Mouse (Mus musculus) hindbrain, postnatal 0 days (tissue): ENCODE measurements at regions not wholly inside any gene's neighbourhood (a gene's known extent, or its start where the extent isn't known, plus 50 kb on each side); places are given as distances from the start of the nearest gene placed in this dataset.
A peak's percentile ranks its signal among the peaks of the same experiment; 100 is the strongest.

Source experiments
- ATAC-seq: fragments of 200-750 bp; cut with Nextera tagmentation; 2 replicates; pipeline ENCODE4 v1.8.0; 2017; ENCODE audit warnings: mild to moderate bottlenecking, moderate TSS enrichment, moderate library complexity
- DNase-seq: peaks from one replicate; pipeline ENCODE4 v3.0.0-alpha.2; 2015; ENCODE audit warnings: low spot score
- H3K27ac ChIP-seq: fragments of 300-500 bp; sonication (generic); 2 replicates; pipeline ENCODE4 v1.5.1; 2014; ENCODE audit warnings: mild to moderate bottlenecking
- H3K27me3 ChIP-seq: fragments of 300-500 bp; sonication (generic); 2 replicates; pipeline ENCODE4 v1.6.1; 2014; ENCODE audit warnings: low read length, mixed read lengths; ENCODE audit not compliant: insufficient read depth
- H3K36me3 ChIP-seq: fragments of 300-500 bp; sonication (generic); 2 replicates; pipeline ENCODE4 v1.6.1; 2014; ENCODE audit warnings: low read length, mixed read lengths; ENCODE audit not compliant: insufficient read depth
- H3K4me1 ChIP-seq: fragments of 300-500 bp; sonication (generic); 2 replicates; pipeline ENCODE4 v1.6.1; 2014; ENCODE audit warnings: antibody characterized with exemption, low read length, mixed read lengths; ENCODE audit not compliant: insufficient read depth
- H3K4me2 ChIP-seq: fragments of 300-500 bp; sonication (generic); 2 replicates; pipeline ENCODE4 v1.6.1; 2014; ENCODE audit warnings: low read depth, mild to moderate bottlenecking, low read length, moderate library complexity, mixed read lengths
- H3K4me3 ChIP-seq: fragments of 300-500 bp; sonication (generic); 2 replicates; pipeline ENCODE4 v1.5.1; 2014; ENCODE audit warnings: low read length
- H3K9ac ChIP-seq: fragments of 300-500 bp; sonication (generic); replicated peaks from 2 replicates; pipeline ENCODE4 v1.6.1; 2014; ENCODE audit warnings: mild to moderate bottlenecking, low read length, moderate library complexity, mixed read lengths
- H3K9me3 ChIP-seq: fragments of 300-500 bp; sonication (generic); 2 replicates; pipeline ENCODE4 v1.6.1; 2016; ENCODE audit warnings: low read length, mixed read lengths
- CTCF ChIP-seq: IDR thresholded peaks from 2 replicates; pipeline ENCODE4 v1.5.1; 2016; ENCODE audit warnings: antibody characterized with exemption, control low read depth, low read depth
- WGBS: fragments of 180-500 bp; shearing (Covaris S2); extraction: QIAGEN DNeasy Blood & Tissue Kit; methylation state at CpG from one replicate; pipeline ENCODE4 v1.1.7; 2014; 5-methylcytosine and 5-hydroxymethylcytosine counted together

DNA sequence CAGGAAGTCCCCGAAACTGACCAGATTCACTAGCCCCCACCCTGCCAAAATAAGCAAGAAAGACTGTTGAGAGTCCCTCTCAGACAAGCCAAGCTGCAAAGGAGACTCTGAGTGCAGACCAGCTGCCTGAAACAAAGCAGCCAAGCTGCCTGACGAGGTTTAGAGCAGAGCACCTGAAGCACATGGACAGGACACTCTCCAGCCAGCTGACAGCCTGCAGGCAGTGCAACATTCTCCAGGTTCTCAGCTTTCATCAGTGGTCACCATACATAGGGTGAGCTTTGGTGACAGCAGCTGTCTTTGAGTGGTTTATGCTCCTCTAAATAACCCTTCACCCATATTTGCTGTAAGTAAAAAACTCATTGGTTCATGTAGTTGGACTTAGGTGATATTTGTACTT, 350.5 kb downstream of the H2al1j start:
- Histone ChIP-seq H3K4me1 (no peaks in the 10 kb centered on the region), H3K27ac (no peak overlapping the region), H3K9ac (no peak overlapping the region), H3K27me3 (no peaks in the 10 kb centered on the region), H3K4me3 (no peak overlapping the region), H3K9me3 (no peaks in the 10 kb centered on the region), H3K36me3 (no peaks in the 10 kb centered on the region), H3K4me2 (no peak overlapping the region)
- ATAC-seq (no peak), DNase-seq (no peak)
- no peak for TF ChIP-seq CTCF
- 76% methylated on average over 2 of the region's 2 CpGs for WGBS

DNA sequence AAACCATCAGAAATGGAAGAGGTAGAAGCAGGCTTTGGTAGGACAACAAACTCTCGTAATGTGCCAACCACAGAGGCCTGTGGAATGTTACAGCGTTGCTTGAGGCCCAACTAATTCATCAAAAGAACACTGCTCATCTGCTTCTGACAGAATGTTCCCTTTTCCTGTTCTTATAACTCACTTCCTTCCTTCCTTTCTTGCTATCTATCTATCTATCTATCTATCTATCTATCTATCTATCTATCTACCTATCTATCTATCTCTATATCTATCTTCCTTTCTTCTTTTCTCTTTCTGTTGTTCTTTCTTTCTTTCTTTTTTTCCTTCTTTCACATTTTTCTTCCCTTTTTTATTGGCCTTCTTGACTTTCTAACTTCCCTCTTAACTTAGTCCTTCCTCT, 353.7 kb downstream of the H2al1j start:
- ATAC-seq (no peak), DNase-seq (no peak)
- no peak overlapping the region for H3K27ac ChIP-seq
- 80% methylated on average over 2 of the region's 2 CpGs for WGBS
- no peak overlapping the region for H3K4me2 ChIP-seq
- H3K9me3 ChIP-seq, result no peaks in the 10 kb centered on the region
- H3K4me3 ChIP-seq, result no peak overlapping the region
- H3K4me1 ChIP-seq, result no peaks in the 10 kb centered on the region
- no peak overlapping the region for H3K9ac ChIP-seq
- no peak for TF ChIP-seq CTCF
- H3K27me3 ChIP-seq, result no peaks in the 10 kb centered on the region
- H3K36me3 ChIP-seq, result no peaks in the 10 kb centered on the region

DNA sequence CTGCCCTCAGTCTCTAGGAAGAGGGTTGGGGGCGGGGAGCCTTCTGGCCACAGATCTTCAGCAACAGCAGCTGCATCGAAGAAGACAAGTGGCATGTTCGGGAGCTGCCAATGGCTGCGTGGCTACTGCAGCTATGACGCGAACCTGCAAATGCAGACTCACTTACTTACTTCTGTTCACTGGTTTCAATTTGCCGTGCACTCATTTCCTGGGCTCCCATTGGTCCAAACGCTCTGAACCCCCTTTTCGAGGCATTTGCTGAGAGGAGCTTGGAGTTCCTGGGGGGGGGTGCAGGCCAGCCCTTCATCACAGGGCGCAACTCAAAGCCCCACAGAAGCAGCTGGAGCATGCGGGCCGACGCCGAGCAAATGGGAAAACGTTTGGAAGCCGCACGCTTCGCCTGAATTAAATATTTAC, 362.4 kb downstream of the H2al1j start:
- no peak overlapping the region for H3K27ac ChIP-seq
- ATAC-seq, result 0 out of 2 replicates have a peak, but pooled peaks have one; percentile 24
- WGBS, result 54% methylated on average over 18 of the region's 18 CpGs
- no peak overlapping the region for H3K4me2 ChIP-seq
- no peaks in the 10 kb centered on the region for H3K27me3 ChIP-seq
- H3K36me3 ChIP-seq, result no peaks in the 10 kb centered on the region
- no peaks in the 10 kb centered on the region for H3K9me3 ChIP-seq
- DNase-seq, result no peak
- H3K4me1 ChIP-seq, result no peaks in the 10 kb centered on the region
- H3K4me3 ChIP-seq, result no peak overlapping the region
- no peak for TF ChIP-seq CTCF
- H3K9ac ChIP-seq, result no peak overlapping the region

DNA sequence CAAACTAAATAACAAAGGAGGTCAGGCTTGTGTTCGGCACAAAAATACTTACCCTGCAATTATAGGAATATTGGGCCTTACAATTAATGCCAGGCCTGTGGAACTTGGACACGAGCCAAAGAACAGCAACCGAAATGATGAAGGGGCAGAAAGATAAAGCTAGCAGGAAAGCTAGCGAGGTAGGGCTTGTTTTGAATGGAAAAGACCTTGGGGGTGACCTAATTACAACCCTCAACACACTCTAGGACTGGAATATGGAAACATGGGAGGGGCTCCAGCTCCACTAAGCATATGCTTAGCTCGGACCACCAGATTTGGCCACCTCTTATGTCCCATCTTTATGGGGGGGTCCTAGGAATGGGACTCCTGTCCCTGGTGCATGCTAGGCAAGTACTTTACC, 362.8 kb downstream of the H2al1j start:
- WGBS, result 49% methylated on average over 5 of the region's 5 CpGs
- Histone ChIP-seq H3K9ac (no peak overlapping the region), H3K4me3 (no peak overlapping the region), H3K27me3 (no peaks in the 10 kb centered on the region), H3K4me1 (no peaks in the 10 kb centered on the region), H3K27ac (no peak overlapping the region), H3K9me3 (no peaks in the 10 kb centered on the region), H3K36me3 (no peaks in the 10 kb centered on the region), H3K4me2 (no peak overlapping the region)
- TF ChIP-seq CTCF, result no peak
- ATAC-seq (no peak), DNase-seq (peak; percentile 12)

DNA sequence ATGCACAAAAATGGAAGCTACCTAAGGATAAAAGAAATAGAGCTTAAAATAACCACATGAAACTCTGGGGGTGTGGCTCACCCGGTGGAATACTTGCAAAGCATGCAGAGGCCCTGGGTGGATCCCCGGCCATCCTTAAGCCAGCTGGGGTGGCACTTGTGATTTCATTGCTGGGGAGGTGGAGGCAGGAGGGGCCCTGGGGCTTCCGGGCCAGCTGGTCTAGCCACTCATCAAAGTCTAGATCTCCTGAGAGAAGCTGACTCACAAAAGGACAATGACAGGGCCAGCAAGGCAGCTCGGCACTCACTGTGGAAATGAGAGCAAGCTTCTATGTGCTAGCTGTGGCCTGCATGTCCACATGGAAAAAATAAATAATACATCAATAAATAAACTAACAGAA, 363.4 kb downstream of the H2al1j start:
- H3K36me3 ChIP-seq, result no peaks in the 10 kb centered on the region
- H3K9me3 ChIP-seq, result no peaks in the 10 kb centered on the region
- no peak overlapping the region for H3K4me2 ChIP-seq
- no peaks in the 10 kb centered on the region for H3K4me1 ChIP-seq
- ATAC-seq (no peak), DNase-seq (no peak)
- no peak overlapping the region for H3K9ac ChIP-seq
- no peak for TF ChIP-seq CTCF
- H3K4me3 ChIP-seq, result no peak overlapping the region
- no peaks in the 10 kb centered on the region for H3K27me3 ChIP-seq
- WGBS, result 64% methylated on average over 4 of the region's 4 CpGs
- H3K27ac ChIP-seq, result no peak overlapping the region

DNA sequence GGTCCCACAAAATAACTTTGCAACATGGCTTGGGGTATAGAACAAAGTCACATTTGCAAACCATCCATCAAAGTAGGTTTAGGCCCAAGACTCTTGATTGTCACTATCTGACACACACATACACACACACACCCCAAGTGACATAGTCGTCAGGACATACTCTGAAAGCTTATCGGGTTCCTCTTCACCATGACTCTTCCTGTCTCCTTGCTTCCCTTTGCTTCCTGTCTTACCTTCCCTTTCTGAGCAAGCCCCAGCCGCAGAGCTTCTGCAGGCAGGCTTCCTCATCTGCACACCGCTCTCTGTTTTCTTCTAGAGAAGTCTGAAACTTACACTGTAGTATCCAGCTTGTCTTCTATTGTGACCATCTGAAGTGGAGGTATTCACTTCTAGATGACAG, 368.9 kb downstream of the H2al1j start:
- ATAC-seq (no peak), DNase-seq (no peak)
- TF ChIP-seq CTCF, result no peak
- WGBS, result 92% methylated on average over 4 of the region's 4 CpGs
- Histone ChIP-seq H3K4me2 (no peak overlapping the region), H3K4me1 (no peaks in the 10 kb centered on the region), H3K4me3 (no peak overlapping the region), H3K27me3 (no peaks in the 10 kb centered on the region), H3K36me3 (no peaks in the 10 kb centered on the region), H3K9me3 (no peaks in the 10 kb centered on the region), H3K27ac (no peak overlapping the region), H3K9ac (no peak overlapping the region)

DNA sequence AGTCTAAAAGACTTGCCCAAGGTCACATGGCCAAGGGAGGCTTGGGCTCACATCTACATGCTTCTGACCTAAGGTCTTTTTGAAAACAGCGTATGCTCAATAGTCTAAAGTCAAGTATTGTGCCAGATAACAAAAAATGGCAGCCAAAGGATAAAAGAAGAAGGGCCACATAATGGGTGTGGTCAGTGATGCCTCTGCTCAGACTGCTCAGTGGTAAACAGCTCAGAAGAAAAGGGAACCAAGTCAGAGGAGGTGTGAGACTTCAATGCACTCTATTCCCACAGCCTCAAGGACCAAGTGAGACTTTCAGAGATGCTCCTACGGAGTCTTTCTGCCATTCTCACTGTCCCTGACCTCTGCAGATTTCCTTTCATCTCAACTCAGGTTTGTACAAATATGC, 373.5 kb downstream of the H2al1j start:
- DNase-seq (no peak), ATAC-seq (no peak)
- Histone ChIP-seq H3K36me3 (no peaks in the 10 kb centered on the region), H3K27ac (no peak overlapping the region), H3K27me3 (no peaks in the 10 kb centered on the region), H3K9ac (no peak overlapping the region), H3K4me1 (no peaks in the 10 kb centered on the region), H3K4me2 (no peak overlapping the region), H3K9me3 (no peaks in the 10 kb centered on the region), H3K4me3 (no peak overlapping the region)
- TF ChIP-seq CTCF, result no peak
- 98% methylated on average over 2 of the region's 2 CpGs for WGBS
